Mouse (Mus musculus) kidney, adult 2 months (tissue): Measurements from ENCODE around the gene Supt4a. TPM values are rescaled to one million over a fixed set of nuclear protein-coding genes. Genes with fewer than 3 reads are reported as not detected.

Source experiments
- DNase-seq: peaks from one replicate; pipeline ENCODE4 v3.0.0; 2021
- H3K27ac ChIP-seq: fragments of 200-500 bp; 2 replicates; pipeline ENCODE4 v1.5.1; 2012; ENCODE audit warnings: low read depth, low read length, control low read depth, inconsistent platforms; ENCODE audit not compliant: insufficient read depth
- H3K27me3 ChIP-seq: fragments of 200-500 bp; replicated peaks from 2 replicates; pipeline ENCODE4 v1.6.1; 2012; ENCODE audit warnings: mild to moderate bottlenecking, moderate library complexity, low read length, inconsistent platforms; ENCODE audit not compliant: control insufficient read depth, insufficient read depth
- H3K36me3 ChIP-seq: fragments of 200-500 bp; 2 replicates; pipeline ENCODE4 v1.6.1; 2012; ENCODE audit warnings: mild to moderate bottlenecking, moderate library complexity, low read length, inconsistent platforms; ENCODE audit not compliant: control insufficient read depth, insufficient read depth
- H3K4me1 ChIP-seq: fragments of 200-500 bp; 2 replicates; pipeline ENCODE4 v1.6.1; 2011; ENCODE audit warnings: low read length; ENCODE audit not compliant: control insufficient read depth, insufficient read depth
- H3K4me3 ChIP-seq: fragments of 200-500 bp; 2 replicates; pipeline ENCODE4 v1.5.1; 2011; ENCODE audit warnings: mild to moderate bottlenecking, low read depth, low read length, control low read depth; ENCODE audit not compliant: insufficient read depth
- CTCF ChIP-seq: fragments of 200-500 bp; conservative IDR thresholded peaks from 2 replicates; pipeline ENCODE4 v1.5.1; 2011; ENCODE audit warnings: low read depth, mild to moderate bottlenecking, control low read depth, low read length, moderate library complexity, mixed read lengths; ENCODE audit not compliant: insufficient read depth, insufficient read length
- POLR2A ChIP-seq: fragments of 200-500 bp; IDR thresholded peaks from one replicate; pipeline ENCODE4 v1.6.1; 2011; ENCODE audit warnings: low read depth, low read length, control low read depth
- WGBS: fragments of 180-500 bp; shearing (Covaris S2); methylation state at CpG from one replicate; pipeline ENCODE4 v1.1.7; 2018; 5-methylcytosine and 5-hydroxymethylcytosine counted together
- polyA plus RNA-seq: library from polyadenylated mRNA; depleted of rRNA; stranded (reverse); fragments of >200 nt; gene quantifications from 2 replicates; pipeline ENCODE4 v1.2.3, GENCODE M21; 2012

Supt4a gene
- polyA plus RNA-seq, 1 experiment = 135 TPM

- no peaks in the 10 kb centered on the region for H3K27me3 ChIP-seq
- DNase-seq = no peak
- no peak overlapping the region for H3K27ac ChIP-seq
- no peak for TF ChIP-seq POLR2A
- no peak for TF ChIP-seq CTCF
- H3K4me1 ChIP-seq = no peaks in the 10 kb centered on the region
- WGBS = 98% methylated on average over 3 of the region's 5 CpGs
- H3K4me3 ChIP-seq = no peak overlapping the region
- H3K36me3 ChIP-seq = no peaks in the 10 kb centered on the region
Measured at GRCm38 (mm10) chr11:87747312-87747711, 10.0 kb downstream of the Supt4a start.

GRCm38 (mm10) chr11:87747716-87748115 is 10.4 kb downstream of the Supt4a start:
- no peak for DNase-seq
- Histone ChIP-seq H3K27ac (no peak overlapping the region), H3K27me3 (no peaks in the 10 kb centered on the region), H3K4me1 (no peaks in the 10 kb centered on the region), H3K4me3 (no peak overlapping the region), H3K36me3 (no peaks in the 10 kb centered on the region)
- TF ChIP-seq POLR2A = no peak
- TF ChIP-seq CTCF = no peak
- 88% methylated on average over 7 of the region's 7 CpGs for WGBS

GRCm38 (mm10) chr11:87748132-87749119 is 11.1 kb downstream of the Supt4a start:
- no peak overlapping the region for H3K4me3 ChIP-seq
- peak overlapping the region; percentile 2; the same call in 1 of the 2 replicates for H3K27ac ChIP-seq
- no peaks in the 10 kb centered on the region for H3K36me3 ChIP-seq
- no peaks in the 10 kb centered on the region for H3K27me3 ChIP-seq
- TF ChIP-seq CTCF = no peak
- peak; percentile 30 for DNase-seq
- no peaks in the 10 kb centered on the region for H3K4me1 ChIP-seq
- 29% methylated on average over 19 of the region's 19 CpGs for WGBS

GRCm38 (mm10) chr11:87749192-87750042 is 12.1 kb downstream of the Supt4a start:
- Histone ChIP-seq H3K36me3 (no peaks in the 10 kb centered on the region), H3K4me3 (no peak overlapping the region), H3K27ac (peak overlapping the region; percentile 48; the same call in 1 of the 2 replicates), H3K27me3 (no peaks in the 10 kb centered on the region), H3K4me1 (no peaks in the 10 kb centered on the region)
- 30% methylated on average over 18 of the region's 18 CpGs for WGBS
- no peak for TF ChIP-seq POLR2A
- TF ChIP-seq CTCF = no peak
- peak; percentile 51 for DNase-seq

- Histone ChIP-seq H3K27me3 (no peaks in the 10 kb centered on the region), H3K4me1 (no peaks in the 10 kb centered on the region), H3K27ac (peak overlapping the region; percentile 63; the same call in 1 of the 2 replicates), H3K4me3 (no peak overlapping the region), H3K36me3 (no peaks in the 10 kb centered on the region)
- WGBS = 76% methylated on average over 11 of the region's 11 CpGs
- no peak for DNase-seq
- no peak for TF ChIP-seq CTCF
- TF ChIP-seq POLR2A = no peak
Measured at GRCm38 (mm10) chr11:87750043-87750421, 12.7 kb downstream of the Supt4a start.

GRCm38 (mm10) chr11:87750521-87750920 is 13.2 kb downstream of the Supt4a start:
- Histone ChIP-seq H3K4me3 (no peak overlapping the region), H3K4me1 (no peaks in the 10 kb centered on the region), H3K27me3 (no peaks in the 10 kb centered on the region), H3K27ac (no peak overlapping the region), H3K36me3 (no peaks in the 10 kb centered on the region)
- no peak for DNase-seq
- WGBS = 75% methylated on average over 3 of the region's 3 CpGs
- TF ChIP-seq POLR2A (no peak), CTCF (no peak)

GRCm38 (mm10) chr11:87751031-87751430 is 13.7 kb downstream of the Supt4a start:
- WGBS = 78% methylated on average over 8 of the region's 8 CpGs
- no peak overlapping the region for H3K4me3 ChIP-seq

More at GRCm38 (mm10) chr11:87751031-87751430, 13.7 kb downstream of the Supt4a start:
- H3K27ac ChIP-seq = 0 out of 2 replicates have a peak overlapping the region, but pooled peaks have one; percentile 0
- H3K36me3 ChIP-seq = no peaks in the 10 kb centered on the region
- no peaks in the 10 kb centered on the region for H3K4me1 ChIP-seq
- TF ChIP-seq POLR2A (no peak), CTCF (no peak)
- no peaks in the 10 kb centered on the region for H3K27me3 ChIP-seq
- no peak for DNase-seq
